Mouse (Mus musculus): ENCODE results near the gene Ankrd36. TPM values are rescaled to one million over a fixed set of nuclear protein-coding genes. Genes with fewer than 3 reads are reported as not detected.

Gene Ankrd36
- total and polyA plus RNA-seq, 3 experiments, result 0.12 TPM; not detected in 2

DNA sequence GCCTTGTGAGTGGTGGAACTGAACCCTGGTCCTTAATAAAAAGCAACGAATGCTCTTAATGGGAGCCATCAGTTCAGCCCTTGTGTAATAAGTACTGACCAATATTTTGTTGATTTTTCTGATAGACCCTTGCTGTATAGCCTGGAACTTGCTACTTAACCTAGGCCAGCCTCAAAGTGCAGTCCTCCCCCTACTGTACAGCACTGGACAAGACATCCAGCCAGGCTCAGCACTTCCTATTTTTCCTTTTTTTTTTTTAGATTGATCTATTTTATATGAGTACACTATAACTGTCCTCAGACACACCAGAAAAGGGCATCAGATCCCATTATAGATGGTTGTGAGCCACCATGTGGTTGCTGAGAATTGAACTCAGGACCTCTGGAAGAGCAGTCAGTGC, 133.9 kb downstream of the Ankrd36 start:
- intact Hi-C loops (cut with DNase I), result loop anchor here (10.0 kb wide), 1 partner anchor 561 kb away; the partner anchor contains the start of gene Ddx56
- DNase-seq, result no peak
- Histone ChIP-seq H3K36me3 (ENCODE audit: control insufficient read depth, insufficient read depth, low read length) (no peaks in the 10 kb centered on the region), H3K4me3 (no peak overlapping the region), H3K4me1 (ENCODE audit: control insufficient read depth, insufficient read depth, low read length) (peaks cover 5% of the 10 kb centered on the region), H3K27ac (no peak overlapping the region), H3K79me2 (replicated peaks; ENCODE audit: control insufficient read depth, insufficient read depth, low read length) (0 out of 2 replicates have a peak, but pooled peaks cover 2% of the 10 kb centered on the region), H3K9ac (ENCODE audit: low read depth, low read length) (no peak overlapping the region), H3K27me3 (ENCODE audit: control insufficient read depth, insufficient read depth, low read length) (no peaks in the 10 kb centered on the region)
- 95% methylated on average over 1 of the region's 1 CpGs for WGBS
- TF ChIP-seq EP300 (IDR thresholded peaks at IDR 0.05; ENCODE audit: insufficient read depth, low read depth, low read length), result no peak
- TF ChIP-seq CTCF (IDR thresholded peaks at IDR 0.05), result 0 out of 2 replicates have a peak, but pooled peaks have one; percentile 2
- no peak for TF ChIP-seq POLR2A (IDR thresholded peaks at IDR 0.05; ENCODE audit: insufficient read depth, low read depth, low read length)

DNA sequence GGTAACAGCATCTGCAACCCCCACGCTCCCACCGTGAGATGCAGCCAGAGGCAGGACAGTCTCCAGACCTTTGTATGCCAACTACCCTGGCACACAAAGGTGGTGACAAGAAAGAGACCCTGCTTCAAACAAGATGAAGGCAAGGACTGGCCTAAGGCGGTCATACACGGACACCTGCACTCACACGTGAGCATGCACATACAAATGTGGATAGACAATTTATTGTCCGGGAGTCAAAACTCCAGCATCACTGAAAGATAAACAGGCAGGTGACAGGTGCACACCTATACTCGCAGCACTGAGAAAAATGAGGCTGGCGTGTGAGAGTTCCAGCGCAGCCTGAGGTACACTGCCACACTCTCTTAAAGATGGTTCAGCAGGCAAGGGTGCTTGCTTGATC, 136.5 kb downstream of the Ankrd36 start:
- intact Hi-C loops (cut with DNase I), result loop anchor here (2.0 to 10.0 kb wide), 6 partner anchors 35 to 559 kb away; partner anchors contain the start of genes Dbnl, Ddx56, Pold2 and Urgcp
- H3K4me3 ChIP-seq, result no peak overlapping the region
- H3K36me3 ChIP-seq (ENCODE audit: control insufficient read depth, insufficient read depth, low read length), result no peaks in the 10 kb centered on the region
- H3K27me3 ChIP-seq (ENCODE audit: control insufficient read depth, insufficient read depth, low read length), result no peaks in the 10 kb centered on the region
- H3K27ac ChIP-seq, result no peak overlapping the region
- DNase-seq, result no peak
- WGBS, result 92% methylated on average over 9 of the region's 9 CpGs
- H3K79me2 ChIP-seq (replicated peaks; ENCODE audit: control insufficient read depth, insufficient read depth, low read length), result 0 out of 2 replicates have a peak, but pooled peaks cover 2% of the 10 kb centered on the region
- peaks cover 5% of the 10 kb centered on the region for H3K4me1 ChIP-seq (ENCODE audit: control insufficient read depth, insufficient read depth, low read length)
- no peak overlapping the region for H3K9ac ChIP-seq (ENCODE audit: low read depth, low read length)
- no peak for TF ChIP-seq POLR2A (IDR thresholded peaks at IDR 0.05; ENCODE audit: insufficient read depth, low read depth, low read length)
- TF ChIP-seq CTCF (IDR thresholded peaks at IDR 0.05), result no peak
- TF ChIP-seq EP300 (IDR thresholded peaks at IDR 0.05; ENCODE audit: insufficient read depth, low read depth, low read length), result no peak

DNA sequence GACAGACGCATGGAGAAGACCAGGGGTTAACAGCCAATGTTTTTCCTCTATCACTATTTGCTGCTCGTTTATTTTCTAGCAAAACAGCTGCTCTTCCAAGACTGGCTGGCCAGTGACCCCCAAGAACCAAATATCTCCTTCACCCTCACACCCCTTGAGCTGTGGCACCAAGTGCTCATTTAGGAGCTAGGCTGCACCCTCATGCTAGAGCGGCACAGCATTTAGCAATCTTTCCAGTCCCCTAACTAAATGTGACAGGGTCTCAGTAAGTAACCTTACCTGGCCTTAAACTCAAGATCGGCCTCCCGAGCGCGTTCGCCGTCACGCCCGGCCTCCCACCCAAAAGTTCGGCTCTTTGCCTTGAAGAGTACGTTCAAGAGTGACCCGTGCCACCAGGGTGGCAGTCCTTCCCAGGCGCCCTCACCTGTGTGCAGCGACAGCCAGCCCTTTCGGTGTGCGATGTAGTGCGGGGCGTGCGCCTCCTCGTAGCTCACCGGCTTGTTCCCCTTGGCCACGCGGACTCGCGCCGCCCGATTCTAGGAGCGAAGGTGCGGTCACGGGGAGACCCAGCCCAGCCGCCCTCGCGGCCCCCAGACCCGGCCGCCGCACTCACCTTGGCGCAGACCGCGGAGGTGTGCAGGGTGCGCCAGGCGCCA, 137.5 kb downstream of the Ankrd36 start:
- H3K36me3 ChIP-seq (ENCODE audit: control insufficient read depth, insufficient read depth, low read length), result no peaks in the 10 kb centered on the region
- under 1% methylated on average over 43 of the region's 43 CpGs for WGBS
- H3K27me3 ChIP-seq (ENCODE audit: control insufficient read depth, insufficient read depth, low read length), result no peaks in the 10 kb centered on the region
- peak overlapping the region; percentile 88 for H3K27ac ChIP-seq
- H3K9ac ChIP-seq (ENCODE audit: low read depth, low read length), result peak overlapping the region; percentile 86
- TF ChIP-seq CTCF (IDR thresholded peaks at IDR 0.05) (no peak), POLR2A (IDR thresholded peaks at IDR 0.05; ENCODE audit: insufficient read depth, low read depth, low read length) (no peak), EP300 (IDR thresholded peaks at IDR 0.05; ENCODE audit: insufficient read depth, low read depth, low read length) (no peak)
- peak overlapping the region; percentile 100 for H3K4me3 ChIP-seq
- no peak for DNase-seq
- 0 out of 2 replicates have a peak, but pooled peaks cover 2% of the 10 kb centered on the region for H3K79me2 ChIP-seq (replicated peaks; ENCODE audit: control insufficient read depth, insufficient read depth, low read length)
- intact Hi-C loops (cut with DNase I), result loop anchor here (2.0 to 10.0 kb wide), 6 partner anchors 34 to 558 kb away; partner anchors contain the start of genes Dbnl, Ddx56, Pold2 and Urgcp
- H3K4me1 ChIP-seq (ENCODE audit: control insufficient read depth, insufficient read depth, low read length), result peaks cover 5% of the 10 kb centered on the region

DNA sequence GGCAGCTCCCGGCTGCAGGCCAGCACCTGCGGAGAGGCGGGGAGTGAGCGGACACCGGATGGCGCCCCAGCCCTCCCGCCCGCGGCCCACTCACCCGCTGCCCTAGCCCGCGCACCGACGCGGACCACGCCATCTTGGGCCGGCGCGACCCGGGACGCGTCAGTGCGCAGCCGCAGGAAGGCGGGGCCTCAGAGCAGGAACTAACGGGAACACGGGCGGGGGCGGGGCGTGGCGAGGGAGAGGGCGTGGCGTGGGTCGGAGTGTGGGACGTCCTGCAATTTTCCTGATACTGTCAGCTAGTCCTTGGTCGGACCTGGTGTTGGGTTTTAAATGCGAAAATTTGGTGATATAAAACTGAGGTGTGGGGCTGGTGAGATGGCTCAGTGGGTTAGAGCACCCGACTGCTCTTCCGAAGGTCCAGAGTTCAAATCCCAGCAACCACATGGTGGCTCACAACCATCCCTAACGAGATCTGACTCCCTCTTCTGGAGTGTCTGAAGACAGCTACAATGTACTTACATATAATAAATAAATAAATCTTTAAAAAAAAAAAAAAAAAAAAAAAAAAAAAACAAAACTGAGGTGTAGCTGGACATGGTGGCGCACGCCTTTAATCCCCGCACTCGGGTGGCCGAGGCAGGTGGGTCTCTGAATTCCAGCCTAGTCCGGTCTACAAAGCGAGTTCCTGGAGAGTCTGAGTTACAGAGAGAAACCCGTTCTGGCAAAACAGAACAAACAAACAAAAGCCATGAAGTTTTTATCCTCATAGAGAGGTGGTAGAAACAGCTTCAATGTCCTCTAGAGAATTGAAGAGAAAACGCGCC, 138.3 kb downstream of the Ankrd36 start:
- TF ChIP-seq POLR2A (IDR thresholded peaks at IDR 0.05; ENCODE audit: insufficient read depth, low read depth, low read length) (peak; percentile 79), CTCF (IDR thresholded peaks at IDR 0.05) (no peak), EP300 (IDR thresholded peaks at IDR 0.05; ENCODE audit: insufficient read depth, low read depth, low read length) (no peak)
- H3K9ac ChIP-seq (ENCODE audit: low read depth, low read length), result peak overlapping the region; percentile 86
- H3K36me3 ChIP-seq (ENCODE audit: control insufficient read depth, insufficient read depth, low read length), result no peaks in the 10 kb centered on the region
- peak overlapping the region; percentile 100 for H3K4me3 ChIP-seq
- 0 out of 2 replicates have a peak, but pooled peaks cover 2% of the 10 kb centered on the region for H3K79me2 ChIP-seq (replicated peaks; ENCODE audit: control insufficient read depth, insufficient read depth, low read length)
- DNase-seq, result peak; percentile 93 to 94
- H3K27me3 ChIP-seq (ENCODE audit: control insufficient read depth, insufficient read depth, low read length), result no peaks in the 10 kb centered on the region
- intact Hi-C loops (cut with DNase I), result loop anchor here (2.0 to 10.0 kb wide), 6 partner anchors 33 to 557 kb away; partner anchors contain the start of genes Dbnl, Ddx56, Pold2 and Urgcp
- peaks cover 5% of the 10 kb centered on the region for H3K4me1 ChIP-seq (ENCODE audit: control insufficient read depth, insufficient read depth, low read length)
- H3K27ac ChIP-seq, result peak overlapping the region; percentile 88
- WGBS, result 17% methylated on average over 49 of the region's 50 CpGs

DNA sequence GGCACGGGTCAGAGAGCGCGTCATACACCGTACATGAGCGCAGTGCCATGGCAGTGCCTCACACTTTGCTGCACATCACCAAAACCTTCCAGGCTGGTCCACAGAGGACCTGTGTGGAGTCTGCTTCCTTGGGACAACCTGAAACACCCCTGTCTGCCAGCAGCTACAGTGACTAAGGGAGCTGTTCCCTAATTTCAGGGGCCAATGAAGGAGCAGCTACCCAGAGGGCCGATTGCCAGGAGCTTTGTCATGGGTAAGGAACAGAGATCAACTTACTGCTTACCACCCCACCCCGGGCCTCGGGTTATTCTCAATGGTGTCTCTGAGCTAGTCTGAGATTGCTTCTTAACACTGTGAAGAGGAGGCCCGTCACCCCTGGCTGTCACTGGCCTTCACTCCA, 145.7 kb downstream of the Ankrd36 start:
- no peak overlapping the region for H3K9ac ChIP-seq (ENCODE audit: low read depth, low read length)
- H3K27me3 ChIP-seq (ENCODE audit: control insufficient read depth, insufficient read depth, low read length), result no peaks in the 10 kb centered on the region
- H3K4me1 ChIP-seq (ENCODE audit: control insufficient read depth, insufficient read depth, low read length), result 0 out of 2 replicates have a peak, but pooled peaks cover 3% of the 10 kb centered on the region
- intact Hi-C loops (cut with DNase I), result no loop called here
- TF ChIP-seq POLR2A (IDR thresholded peaks at IDR 0.05; ENCODE audit: insufficient read depth, low read depth, low read length), result no peak
- TF ChIP-seq EP300 (IDR thresholded peaks at IDR 0.05; ENCODE audit: insufficient read depth, low read depth, low read length), result no peak
- TF ChIP-seq CTCF (IDR thresholded peaks at IDR 0.05), result no peak
- no peak for DNase-seq
- no peaks in the 10 kb centered on the region for H3K79me2 ChIP-seq (replicated peaks; ENCODE audit: control insufficient read depth, insufficient read depth, low read length)
- WGBS, result 90% methylated on average over 9 of the region's 9 CpGs
- H3K36me3 ChIP-seq (ENCODE audit: control insufficient read depth, insufficient read depth, low read length), result no peaks in the 10 kb centered on the region
- H3K27ac ChIP-seq, result no peak overlapping the region
- H3K4me3 ChIP-seq, result no peak overlapping the region

Data from heart, adult 2 months (tissue).